In the genomic region with DNA sequence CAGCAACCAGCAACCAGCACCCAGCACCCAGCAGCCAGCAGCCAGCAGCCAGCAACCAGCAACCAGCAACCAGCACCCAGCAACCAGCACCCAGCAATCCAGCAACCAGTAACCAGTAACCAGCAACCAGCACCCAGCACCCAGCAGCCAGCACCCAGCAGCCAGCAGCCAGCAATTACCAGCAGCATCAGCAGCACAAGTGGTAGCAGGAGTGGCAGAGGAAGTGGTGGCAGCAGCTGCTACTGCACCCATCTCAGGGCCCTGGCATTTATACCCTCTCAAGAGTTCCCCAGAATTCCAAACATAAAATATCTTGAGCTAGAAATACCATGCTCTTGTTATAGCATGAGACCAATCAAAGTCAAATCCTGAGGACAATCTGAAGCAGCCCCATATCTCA, we compare ENCODE assay signal across 30 mouse cellular contexts.
DNase-seq lines count a peak whose midpoint lies in the region; ATAC-seq and TF ChIP-seq lines count a peak whose summit lies in the region.
"Had no signal": no experiment of that assay in that cellular context is flagged by ENCODE, and none has a peak within 500 bp of the region (broad histone marks: within the 10 kb centered on the region; RNA-seq: fewer than 3 reads in every experiment).

No protein-coding gene starts in this region.

- H3K27ac ChIP-seq in thymus, adult 2 months (ENCODE audit: control insufficient read depth, insufficient read depth, low read length), result no peak overlapping the region
- H3K27ac ChIP-seq in CH12.LX (ENCODE audit: insufficient read depth, low read depth) (no peak overlapping the region), macrophage (peak overlapping the region; percentile 37; the same call in 1 of the 2 replicates)
- no peak overlapping the region for H3K27ac ChIP-seq in hindbrain, embryonic 16.5 days (ENCODE audit: low read depth, low read length)
- H3K27ac ChIP-seq: forebrain, embryonic 13.5 days; hindbrain, embryonic 15.5 days; intestine, embryonic 15.5 days; kidney, postnatal 0 days; liver, embryonic 14.5 days; midbrain, embryonic 12.5 days; stomach, embryonic 15.5 days had no signal

- no peak for TF ChIP-seq RAD21 in CH12.LX (IDR thresholded peaks at IDR 0.05; ENCODE audit: low read depth, low read length)

- H3K4me1 ChIP-seq in thymus, adult 2 months (replicated peaks; ENCODE audit: control insufficient read depth, insufficient read depth, low read length), result peaks cover 4% of the 10 kb centered on the region
- peaks cover 7 to 20% of the 10 kb centered on the region in 2 experiments; a peak in 3 of 4 replicates for H3K4me1 ChIP-seq in CH12.LX (ENCODE audit: control insufficient read depth in 1 of 2, insufficient read depth in 2 of 2)
- no peaks in the 10 kb centered on the region for H3K4me1 ChIP-seq in hindbrain, embryonic 16.5 days (ENCODE audit: control insufficient read depth, insufficient read depth, low read depth, low read length)
- H3K4me1 ChIP-seq: forebrain, embryonic 13.5 days; hindbrain, embryonic 15.5 days; intestine, embryonic 15.5 days; midbrain, embryonic 12.5 days; stomach, embryonic 15.5 days had no signal

- no peak overlapping the region for H3K4me3 ChIP-seq in thymus, adult 2 months (ENCODE audit: control insufficient read depth, insufficient read depth, low read length)
- H3K4me3 ChIP-seq in CH12.LX (replicated peaks in 1 of 3; ENCODE audit: low read depth in 2 of 3, low read length in 2 of 3, poor library complexity in 1 of 3) (no peak overlapping the region), macrophage (ENCODE audit: inconsistent target) (no peak overlapping the region)
- H3K4me3 ChIP-seq in hindbrain, embryonic 16.5 days (ENCODE audit: low read length), result no peak overlapping the region
- H3K4me3 ChIP-seq: forebrain, embryonic 13.5 days; hindbrain, embryonic 15.5 days; intestine, embryonic 15.5 days; megakaryocyte, embryonic 14.5 days; midbrain, embryonic 12.5 days; stomach, embryonic 15.5 days had no signal

- dilution Hi-C loops in CH12.LX (cut with MboI; ENCODE audit: extremely low pct_ligation_motif_present, extremely low pct_unique_long_range_greater_than_20kb, low sequenced_read_pairs), result no loop called here

- no peak overlapping the region for H3K4me2 ChIP-seq in CH12.LX (ENCODE audit: insufficient read depth, low read depth, poor library complexity, severe bottlenecking)
- H3K4me2 ChIP-seq in hindbrain, embryonic 16.5 days (ENCODE audit: low read length), result no peak overlapping the region
- H3K4me2 ChIP-seq: forebrain, embryonic 13.5 days; heart, embryonic 11.5 days; hindbrain, embryonic 15.5 days; intestine, embryonic 15.5 days; midbrain, embryonic 12.5 days; stomach, embryonic 15.5 days had no signal

- no peaks in the 10 kb centered on the region for H3K9me3 ChIP-seq in CH12.LX (replicated peaks; ENCODE audit: low read length)
- H3K9me3 ChIP-seq in hindbrain, embryonic 16.5 days (ENCODE audit: control insufficient read depth, low read length), result no peaks in the 10 kb centered on the region
- H3K9me3 ChIP-seq: forebrain, embryonic 13.5 days; G1E; hindbrain, embryonic 15.5 days; intestine, embryonic 15.5 days; midbrain, embryonic 12.5 days; stomach, embryonic 15.5 days had no signal

- in situ Hi-C loops in CH12.LX (cut with MboI; ENCODE audit: low pct_ligation_motif_present, low pct_unique_long_range_greater_than_20kb, low sequenced_read_pairs), result no loop called here

- no peak for TF ChIP-seq CTCF in thymus, adult 2 months (IDR thresholded peaks at IDR 0.05; ENCODE audit: borderline replicate concordance, control insufficient read depth, extremely low read depth, insufficient read depth, low read length, poor library complexity)
- TF ChIP-seq CTCF in CH12.LX (conservative IDR thresholded peaks at IDR 0.05 in 1 of 2, IDR thresholded peaks at IDR 0.05 in 1 of 2; ENCODE audit: low read depth in 2 of 2, low read length in 2 of 2), result no peak

- TF ChIP-seq EP300 in CH12.LX (IDR thresholded peaks at IDR 0.05; ENCODE audit: low read length), result no peak

- peak; percentile 22 for DNase-seq in thymus, postnatal 0 days (ENCODE audit: low spot score)
- no peak for DNase-seq in thymus, adult 2 months
- no peak for DNase-seq in CH12.LX (ENCODE audit: extremely low read depth)
- peak; percentile 16 to 40 for DNase-seq in thymus, postnatal 36 days
- DNase-seq: B cell, adult 2 months; cerebellum, adult 2 months; cerebellum, postnatal 14 days; gastrocnemius, postnatal 14 days; heart, adult 18-20 months; heart, postnatal 4 days; kidney, adult 8-10 months; kidney, postnatal 4 days; layer of hippocampus, postnatal 36 days; liver; lung, adult 2 months; lung, postnatal 10 days; right cerebral cortex, postnatal 14 days had no signal

- no peak for ATAC-seq in hindbrain, embryonic 16.5 days
- ATAC-seq in cerebellum, adult (ENCODE audit: insufficient number of reproducible peaks, low FRiP score, low TSS enrichment), result no peak
- ATAC-seq: forebrain, embryonic 13.5 days; intestine, embryonic 15.5 days had no signal

- H3K9ac ChIP-seq in CH12.LX (ENCODE audit: insufficient read depth, low read depth), result no peak overlapping the region
- no peak overlapping the region for H3K9ac ChIP-seq in hindbrain, embryonic 16.5 days (ENCODE audit: low read depth, low read length)
- H3K9ac ChIP-seq: forebrain, embryonic 13.5 days; hindbrain, embryonic 15.5 days; intestine, embryonic 15.5 days; liver, embryonic 14.5 days; midbrain, embryonic 12.5 days; stomach, embryonic 15.5 days had no signal

- no peaks in the 10 kb centered on the region for H3K36me3 ChIP-seq in thymus, adult 2 months (ENCODE audit: control insufficient read depth, insufficient read depth, low read length)
- H3K36me3 ChIP-seq in CH12.LX (replicated peaks in 1 of 2; ENCODE audit: control insufficient read depth in 1 of 2, insufficient read depth in 1 of 2, low read length in 1 of 2) (no peaks in the 10 kb centered on the region), macrophage (ENCODE audit: inconsistent target) (no peaks in the 10 kb centered on the region)
- no peaks in the 10 kb centered on the region for H3K36me3 ChIP-seq in hindbrain, embryonic 16.5 days (ENCODE audit: control insufficient read depth, insufficient read depth, low read length)
- H3K36me3 ChIP-seq: G1E; hindbrain, embryonic 15.5 days; intestine, embryonic 15.5 days; midbrain, embryonic 12.5 days; stomach, embryonic 15.5 days had no signal

- H3K79me2 ChIP-seq in CH12.LX (replicated peaks; ENCODE audit: control insufficient read depth, extremely low read depth, insufficient read depth, poor library complexity, severe bottlenecking), result no peaks in the 10 kb centered on the region
- no peaks in the 10 kb centered on the region for H3K79me2 ChIP-seq in macrophage (ENCODE audit: inconsistent target)

- H3K27me3 ChIP-seq in thymus, adult 2 months (ENCODE audit: control insufficient read depth, insufficient read depth, low read length), result no peaks in the 10 kb centered on the region
- H3K27me3 ChIP-seq in CH12.LX (replicated peaks), result no peaks in the 10 kb centered on the region
- no peaks in the 10 kb centered on the region for H3K27me3 ChIP-seq in hindbrain, embryonic 16.5 days (replicated peaks; ENCODE audit: control insufficient read depth, insufficient read depth, low read length)
- H3K27me3 ChIP-seq: forebrain, embryonic 13.5 days; hindbrain, embryonic 15.5 days; intestine, embryonic 15.5 days; megakaryocyte, embryonic 14.5 days; midbrain, embryonic 12.5 days; stomach, embryonic 15.5 days had no signal

- TF ChIP-seq POLR2A in thymus, adult 2 months (IDR thresholded peaks at IDR 0.05; ENCODE audit: control insufficient read depth, extremely low read depth, insufficient read depth, low read length, poor library complexity), result no peak
- TF ChIP-seq POLR2A in CH12.LX (IDR thresholded peaks at IDR 0.05; ENCODE audit: low read depth, low read length), result no peak

TF ChIP-seq in CH12.LX, 34 proteins besides CTCF, POLR2A, EP300 and RAD21:
- peak; percentile 40; the same call in 1 of the 2 replicates for TF ChIP-seq MXI1 (IDR thresholded peaks at IDR 0.05; ENCODE audit: low read depth, low read length)
- no peak for TF ChIP-seq MYC (IDR thresholded peaks at IDR 0.05; ENCODE audit: low read depth, low read length)
TF ChIP-seq in CH12.LX: peak in this region for 1.

Comparison
In these comparisons a context has a peak if more than half of its experiments do, and no peak if none do; other contexts are left out.
1. DNase-seq: peak in thymus, postnatal 0 days (single experiment) and thymus, postnatal 36 days (2 of 2); none in thymus, adult 2 months (single experiment) and CH12.LX (single experiment).